Mouse (Mus musculus): ENCODE measurements around the gene Mob3a.

- TF ChIP-seq CTCF (IDR thresholded peaks at IDR 0.05) (no peak), POLR2A (IDR thresholded peaks at IDR 0.05; ENCODE audit: insufficient read depth, low read depth, low read length) (no peak), EP300 (IDR thresholded peaks at IDR 0.05; ENCODE audit: insufficient read depth, low read depth, low read length) (no peak)
Measured at GRCm38 (mm10) chr10:80692249-80693165, 9.3 kb downstream of the Mob3a start.
